Mouse (Mus musculus) cerebellum, adult 2 months (tissue): ENCODE measurements around the gene Nav3.

Source experiments
- CTCF ChIP-seq: fragments of 200-500 bp; IDR thresholded peaks from 2 replicates; pipeline ENCODE4 v1.5.1; 2011; ENCODE audit warnings: low read depth, mild to moderate bottlenecking, control low read depth, low read length, moderate library complexity, borderline replicate concordance; ENCODE audit not compliant: insufficient read depth
- POLR2A ChIP-seq: fragments of 200-500 bp; IDR thresholded peaks from 2 replicates; pipeline ENCODE4 v1.6.1; 2011; ENCODE audit warnings: low read length, control low read depth, borderline replicate concordance; ENCODE audit not compliant: insufficient read depth

DNA sequence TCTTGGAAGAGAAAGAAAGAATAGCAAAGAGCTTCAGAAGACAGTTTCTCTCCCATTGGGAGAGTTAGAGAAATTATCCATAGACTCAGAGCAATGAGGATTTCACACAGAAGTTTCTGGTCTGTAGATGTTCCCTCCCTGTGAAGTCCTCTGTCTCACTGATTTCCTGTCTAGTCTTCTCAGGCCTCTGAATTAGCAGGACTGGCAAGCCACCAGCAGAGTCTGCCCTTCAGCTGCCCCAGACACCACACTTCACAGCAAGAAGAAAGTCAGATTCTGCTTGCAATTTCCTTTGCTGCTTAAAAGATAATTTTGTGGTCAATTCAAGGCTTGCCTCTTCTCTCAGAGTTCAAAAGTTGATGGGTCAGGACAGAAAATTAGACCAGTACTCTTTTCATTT is 361.6 kb downstream of the Nav3 start:
- TF ChIP-seq CTCF (no peak), POLR2A (no peak)
